Mouse (Mus musculus): ENCODE data around the gene Nlrp9b.
"Not testable (repeated sequence)": the region's sequence is repeated elsewhere in the genome, so short reads cannot be mapped to it uniquely, and the experiment has no call there.

The Nlrp9b gene

GRCm38 (mm10) chr7:19991165-19991564 is at the start of gene Nlrp9b:
Nlrp9b (plus strand) TSS chr7:19991465.
- not testable (repeated sequence) for ATAC-seq (ENCODE audit: insufficient number of reproducible peaks, low FRiP score, low TSS enrichment)

GRCm38 (mm10) chr7:19944709-19945108 is 46.6 kb upstream of the Nlrp9b start:
- no peak for ATAC-seq (ENCODE audit: insufficient number of reproducible peaks, low FRiP score, low TSS enrichment)

- ATAC-seq (ENCODE audit: insufficient number of reproducible peaks, low FRiP score, low TSS enrichment) = no peak
Measured at GRCm38 (mm10) chr7:19945201-19945600, 46.1 kb upstream of the Nlrp9b start.

GRCm38 (mm10) chr7:19945821-19946515 is 45.3 kb upstream of the Nlrp9b start:
- no peak for ATAC-seq (ENCODE audit: insufficient number of reproducible peaks, low FRiP score, low TSS enrichment)

- no peak for ATAC-seq (ENCODE audit: insufficient number of reproducible peaks, low FRiP score, low TSS enrichment)
Measured at GRCm38 (mm10) chr7:19948956-19949355, 42.3 kb upstream of the Nlrp9b start.

- ATAC-seq (ENCODE audit: insufficient number of reproducible peaks, low FRiP score, low TSS enrichment) = no peak
Measured at GRCm38 (mm10) chr7:19949996-19950395, 41.3 kb upstream of the Nlrp9b start.

- no peak for ATAC-seq (ENCODE audit: insufficient number of reproducible peaks, low FRiP score, low TSS enrichment)
Measured at GRCm38 (mm10) chr7:19950589-19950988, 40.7 kb upstream of the Nlrp9b start, which contains the start of gene Igsf23. Igsf23 (minus strand) TSS chr7:19950756.

GRCm38 (mm10) chr7:19952320-19952986 is 38.8 kb upstream of the Nlrp9b start:
- ATAC-seq (ENCODE audit: insufficient number of reproducible peaks, low FRiP score, low TSS enrichment) = no peak

- ATAC-seq (ENCODE audit: insufficient number of reproducible peaks, low FRiP score, low TSS enrichment) = no peak
Measured at GRCm38 (mm10) chr7:19953054-19953453, 38.2 kb upstream of the Nlrp9b start.

- ATAC-seq (ENCODE audit: insufficient number of reproducible peaks, low FRiP score, low TSS enrichment) = no peak
Measured at GRCm38 (mm10) chr7:19955861-19956260, 35.4 kb upstream of the Nlrp9b start.

- no peak for ATAC-seq (ENCODE audit: insufficient number of reproducible peaks, low FRiP score, low TSS enrichment)
Measured at GRCm38 (mm10) chr7:19956341-19956781, 34.9 kb upstream of the Nlrp9b start.

- no peak for ATAC-seq (ENCODE audit: insufficient number of reproducible peaks, low FRiP score, low TSS enrichment)
Measured at GRCm38 (mm10) chr7:19962423-19962822, 28.8 kb upstream of the Nlrp9b start.

- no peak for ATAC-seq (ENCODE audit: insufficient number of reproducible peaks, low FRiP score, low TSS enrichment)
Measured at GRCm38 (mm10) chr7:19964985-19965579, 26.2 kb upstream of the Nlrp9b start, which contains the start of gene Ceacam20. Ceacam20 (plus strand) TSS chr7:19965412.

- no peak for ATAC-seq (ENCODE audit: insufficient number of reproducible peaks, low FRiP score, low TSS enrichment)
Measured at GRCm38 (mm10) chr7:19969106-19969505, 22.2 kb upstream of the Nlrp9b start.

GRCm38 (mm10) chr7:19969541-19970090 is 21.6 kb upstream of the Nlrp9b start:
- ATAC-seq (ENCODE audit: insufficient number of reproducible peaks, low FRiP score, low TSS enrichment) = no peak

- ATAC-seq (ENCODE audit: insufficient number of reproducible peaks, low FRiP score, low TSS enrichment) = no peak
Measured at GRCm38 (mm10) chr7:19970196-19970595, 21.1 kb upstream of the Nlrp9b start.

- ATAC-seq (ENCODE audit: insufficient number of reproducible peaks, low FRiP score, low TSS enrichment) = no peak
Measured at GRCm38 (mm10) chr7:19971516-19971915, 19.7 kb upstream of the Nlrp9b start.

GRCm38 (mm10) chr7:19996721-19997120 is 5.5 kb downstream of the Nlrp9b start:
- not testable (repeated sequence) for ATAC-seq (ENCODE audit: insufficient number of reproducible peaks, low FRiP score, low TSS enrichment)

- ATAC-seq (ENCODE audit: insufficient number of reproducible peaks, low FRiP score, low TSS enrichment) = no peak
Measured at GRCm38 (mm10) chr7:20009987-20010386, 18.7 kb downstream of the Nlrp9b start.

GRCm38 (mm10) chr7:20064100-20064499 is 72.8 kb downstream of the Nlrp9b start:
- ATAC-seq (ENCODE audit: insufficient number of reproducible peaks, low FRiP score, low TSS enrichment) = not testable (repeated sequence)

- not testable (repeated sequence) for ATAC-seq (ENCODE audit: insufficient number of reproducible peaks, low FRiP score, low TSS enrichment)
Measured at GRCm38 (mm10) chr7:20078118-20078517, 86.9 kb downstream of the Nlrp9b start.

All from cerebellum, adult (tissue).